Mouse (Mus musculus) lung, postnatal 0 days (tissue): Measurements from ENCODE around the gene Abtb2. TPM values are rescaled to one million over a fixed set of nuclear protein-coding genes. Genes with fewer than 3 reads are reported as not detected.

Experiments
- ATAC-seq: fragments of 200-750 bp; cut with Nextera tagmentation; 2 replicates; pipeline ENCODE4 v1.8.0; 2017; ENCODE audit warnings: moderate library complexity
- DNase-seq: peaks from one replicate; pipeline ENCODE4 v3.0.0-alpha.2; 2016; ENCODE audit warnings: low spot score
- H3K27ac ChIP-seq: fragments of 300-500 bp; sonication (generic); 2 replicates; pipeline ENCODE4 v1.5.1; 2014; ENCODE audit warnings: antibody characterized with exemption, mild to moderate bottlenecking, low read length, mixed read lengths
- H3K27me3 ChIP-seq: fragments of 300-500 bp; sonication (generic); replicated peaks from 2 replicates; pipeline ENCODE4 v1.6.1; 2014; ENCODE audit warnings: low read length, mixed read lengths; ENCODE audit not compliant: insufficient read depth
- H3K36me3 ChIP-seq: fragments of 300-500 bp; sonication (generic); 2 replicates; pipeline ENCODE4 v1.6.1; 2014; ENCODE audit warnings: low read length, mixed read lengths; ENCODE audit not compliant: insufficient read depth
- H3K4me1 ChIP-seq: fragments of 300-500 bp; sonication (generic); 2 replicates; pipeline ENCODE4 v1.6.1; 2014; ENCODE audit warnings: antibody characterized with exemption, low read depth, low read length, mixed read lengths; ENCODE audit not compliant: insufficient read depth
- H3K4me2 ChIP-seq: fragments of 300-500 bp; sonication (generic); replicated peaks from 2 replicates; pipeline ENCODE4 v1.6.1; 2014; ENCODE audit warnings: low read depth, mild to moderate bottlenecking, low read length, moderate library complexity, mixed read lengths
- H3K4me3 ChIP-seq: fragments of 300-500 bp; sonication (generic); 2 replicates; pipeline ENCODE4 v1.5.1; 2014; ENCODE audit warnings: low read depth, low read length
- H3K9ac ChIP-seq: fragments of 300-500 bp; sonication (generic); replicated peaks from 2 replicates; pipeline ENCODE4 v1.6.1; 2014; ENCODE audit warnings: low read depth, mild to moderate bottlenecking
- H3K9me3 ChIP-seq: fragments of 300-500 bp; sonication (generic); 2 replicates; pipeline ENCODE4 v1.6.1; 2016; ENCODE audit warnings: low read length, mixed read lengths
- CTCF ChIP-seq: IDR thresholded peaks from 2 replicates; pipeline ENCODE4 v1.5.1; 2016; ENCODE audit warnings: antibody characterized with exemption, mild to moderate bottlenecking
- EP300 ChIP-seq: IDR thresholded peaks from 2 replicates; pipeline ENCODE4 v1.6.1; 2016; ENCODE audit warnings: antibody characterized with exemption, mild to moderate bottlenecking, control low read depth
- WGBS: fragments of 180-500 bp; shearing (Covaris S2); extraction: QIAGEN DNeasy Blood & Tissue Kit; methylation state at CpG from one replicate; pipeline ENCODE4 v1.1.7; 2014; 5-methylcytosine and 5-hydroxymethylcytosine counted together
- polyA plus RNA-seq: library from polyadenylated mRNA; unstranded; fragments of >200 nt; fragmentation: Nextera tagmentation; extraction: Ambion mirVana; gene quantifications from 2 replicates; pipeline ENCODE4 v1.2.1, GENCODE M21; 2015

Gene Abtb2
- polyA plus RNA-seq, 1 experiment from 2014 or later: 3.6 TPM

- Histone ChIP-seq H3K36me3 (no peaks in the 10 kb centered on the region), H3K4me1 (peaks cover 5% of the 10 kb centered on the region; the same call in 1 of the 2 replicates), H3K27ac (no peak overlapping the region), H3K4me3 (no peak overlapping the region), H3K9ac (no peak overlapping the region), H3K4me2 (no peak overlapping the region), H3K27me3 (no peaks in the 10 kb centered on the region), H3K9me3 (no peaks in the 10 kb centered on the region)
- DNase-seq (no peak), ATAC-seq (no peak)
- WGBS: 50% methylated on average over 4 of the region's 4 CpGs
- TF ChIP-seq EP300 (no peak), CTCF (no peak)
Measured at GRCm38 (mm10) chr2:103659167-103659566, 93.1 kb downstream of the Abtb2 start.

- no peak overlapping the region for H3K27ac ChIP-seq
- H3K9me3 ChIP-seq: no peaks in the 10 kb centered on the region
- H3K27me3 ChIP-seq: no peaks in the 10 kb centered on the region
- ATAC-seq: no peak
- H3K4me2 ChIP-seq: no peak overlapping the region
- no peak overlapping the region for H3K9ac ChIP-seq
- TF ChIP-seq EP300 (no peak), CTCF (no peak)
- no peak for DNase-seq
- peaks cover 5% of the 10 kb centered on the region; the same call in 1 of the 2 replicates for H3K4me1 ChIP-seq
- no peaks in the 10 kb centered on the region for H3K36me3 ChIP-seq
- no peak overlapping the region for H3K4me3 ChIP-seq
- 71% methylated on average over 15 of the region's 15 CpGs for WGBS
Measured at GRCm38 (mm10) chr2:103659648-103660556, 93.8 kb downstream of the Abtb2 start.

- Histone ChIP-seq H3K9ac (no peak overlapping the region), H3K4me3 (no peak overlapping the region), H3K4me2 (no peak overlapping the region), H3K9me3 (no peaks in the 10 kb centered on the region), H3K36me3 (no peaks in the 10 kb centered on the region), H3K27ac (no peak overlapping the region), H3K27me3 (no peaks in the 10 kb centered on the region), H3K4me1 (no peaks in the 10 kb centered on the region)
- WGBS: 40% methylated on average over 1 of the region's 1 CpGs
- ATAC-seq: no peak
- TF ChIP-seq EP300: no peak
- TF ChIP-seq CTCF: no peak
- no peak for DNase-seq
Measured at GRCm38 (mm10) chr2:103661696-103662095, 95.6 kb downstream of the Abtb2 start.

- Histone ChIP-seq H3K4me1 (no peaks in the 10 kb centered on the region), H3K4me3 (no peak overlapping the region), H3K9me3 (no peaks in the 10 kb centered on the region), H3K36me3 (no peaks in the 10 kb centered on the region), H3K27ac (no peak overlapping the region), H3K4me2 (no peak overlapping the region), H3K9ac (no peak overlapping the region), H3K27me3 (no peaks in the 10 kb centered on the region)
- peak; percentile 72 for ATAC-seq
- TF ChIP-seq CTCF (no peak), EP300 (peak; percentile 39; the same call in 1 of the 2 replicates)
- 46% methylated on average over 4 of the region's 4 CpGs for WGBS
- peak; percentile 60 for DNase-seq
Measured at GRCm38 (mm10) chr2:103662121-103662520, 96.0 kb downstream of the Abtb2 start.

- Histone ChIP-seq H3K4me3 (no peak overlapping the region), H3K4me1 (no peaks in the 10 kb centered on the region), H3K9ac (no peak overlapping the region), H3K9me3 (no peaks in the 10 kb centered on the region), H3K27ac (no peak overlapping the region), H3K36me3 (no peaks in the 10 kb centered on the region), H3K4me2 (no peak overlapping the region), H3K27me3 (no peaks in the 10 kb centered on the region)
- ATAC-seq (no peak), DNase-seq (no peak)
- 53% methylated on average over 6 of the region's 6 CpGs for WGBS
- TF ChIP-seq EP300 (no peak), CTCF (no peak)
Measured at GRCm38 (mm10) chr2:103664341-103664740, 98.2 kb downstream of the Abtb2 start.

GRCm38 (mm10) chr2:103667962-103668815 lies 102.1 kb downstream of the Abtb2 start:
- ATAC-seq (peak; percentile 71), DNase-seq (peak; percentile 82)
- no peak overlapping the region for H3K4me3 ChIP-seq
- no peaks in the 10 kb centered on the region for H3K27me3 ChIP-seq
- H3K36me3 ChIP-seq: no peaks in the 10 kb centered on the region
- no peaks in the 10 kb centered on the region for H3K9me3 ChIP-seq
- TF ChIP-seq EP300 (no peak), CTCF (no peak)
- WGBS: 59% methylated on average over 8 of the region's 8 CpGs
- no peaks in the 10 kb centered on the region for H3K4me1 ChIP-seq
- H3K4me2 ChIP-seq: no peak overlapping the region
- H3K9ac ChIP-seq: no peak overlapping the region
- no peak overlapping the region for H3K27ac ChIP-seq
